Mouse (Mus musculus) testis, adult 2 months (tissue): ENCODE data around the gene Smg6. TPM values are rescaled to one million over a fixed set of nuclear protein-coding genes. Genes with fewer than 3 reads are reported as not detected.

ENCODE experiments used
- H3K27ac ChIP-seq: fragments of 200-500 bp; 2 replicates; pipeline ENCODE4 v1.5.1; 2012; ENCODE audit warnings: low read depth, low read length; ENCODE audit not compliant: control insufficient read depth, insufficient read depth
- H3K27me3 ChIP-seq: fragments of 200-500 bp; 2 replicates; pipeline ENCODE4 v1.6.1; 2012; ENCODE audit warnings: mild to moderate bottlenecking, low read length, moderate library complexity; ENCODE audit not compliant: control insufficient read depth, insufficient read depth
- H3K36me3 ChIP-seq: fragments of 200-500 bp; 2 replicates; pipeline ENCODE4 v1.6.1; 2012; ENCODE audit warnings: mild to moderate bottlenecking, low read length; ENCODE audit not compliant: control insufficient read depth, insufficient read depth
- H3K4me1 ChIP-seq: fragments of 200-500 bp; 2 replicates; pipeline ENCODE4 v1.6.1; 2012; ENCODE audit warnings: low read length; ENCODE audit not compliant: control insufficient read depth, insufficient read depth
- H3K4me3 ChIP-seq: fragments of 200-500 bp; 2 replicates; pipeline ENCODE4 v1.5.1; 2012; ENCODE audit warnings: low read depth, mild to moderate bottlenecking, low read length, moderate library complexity, mixed read lengths; ENCODE audit not compliant: control insufficient read depth
- CTCF ChIP-seq: fragments of 200-500 bp; IDR thresholded peaks from 2 replicates; pipeline ENCODE4 v1.5.1; 2012; ENCODE audit warnings: low read depth, mild to moderate bottlenecking, inconsistent platforms, low read length, moderate library complexity; ENCODE audit not compliant: control insufficient read depth, insufficient read depth, insufficient replicate concordance
- POLR2A ChIP-seq: fragments of 200-500 bp; IDR thresholded peaks from 2 replicates; pipeline ENCODE4 v1.6.1; 2012; ENCODE audit warnings: low read depth, mild to moderate bottlenecking, inconsistent platforms, low read length, moderate library complexity; ENCODE audit not compliant: control insufficient read depth
- polyA plus RNA-seq: library from polyadenylated mRNA; depleted of rRNA; stranded (reverse); fragments of >200 nt; gene quantifications from 2 replicates; pipeline ENCODE4 v1.2.3, GENCODE M21; 2012; rRNA removed

The Smg6 gene
- polyA plus RNA-seq, 1 experiment, result 76.8 TPM

- no peak for TF ChIP-seq POLR2A
- no peak for TF ChIP-seq CTCF
- no peaks in the 10 kb centered on the region for H3K36me3 ChIP-seq
- peaks cover 10% of the 10 kb centered on the region for H3K4me1 ChIP-seq
- no peaks in the 10 kb centered on the region for H3K27me3 ChIP-seq
- no peak overlapping the region for H3K27ac ChIP-seq
- H3K4me3 ChIP-seq, result no peak overlapping the region
Measured at GRCm38 (mm10) chr11:75212876-75213275, 287.3 kb downstream of the Smg6 start.

- Histone ChIP-seq H3K4me1 (peaks cover 10% of the 10 kb centered on the region), H3K27me3 (no peaks in the 10 kb centered on the region), H3K4me3 (no peak overlapping the region), H3K27ac (no peak overlapping the region), H3K36me3 (no peaks in the 10 kb centered on the region)
- TF ChIP-seq POLR2A, result no peak
- TF ChIP-seq CTCF, result no peak
Measured at GRCm38 (mm10) chr11:75213372-75214080, 287.9 kb downstream of the Smg6 start.

Other genes starting within 250 kb of the Smg6 start
- gene Pafah1b1, start 201.2 kb upstream of the Smg6 start, polyA plus RNA-seq, result 39.3 and 53.4 TPM in 2 replicates
- gene Mettl16, start 155.0 kb upstream of the Smg6 start, polyA plus RNA-seq, result 5.3 and 6.4 TPM in 2 replicates
- gene Mnt, start 94.9 kb upstream of the Smg6 start, polyA plus RNA-seq, result 42.6 and 44.0 TPM in 2 replicates
- gene Sgsm2, start 28.8 kb upstream of the Smg6 start, polyA plus RNA-seq, result 27.9 and 30.7 TPM in 2 replicates
- 14.7 and 15.1 TPM in 2 replicates for gene Tsr1, start 27.8 kb upstream of the Smg6 start, polyA plus RNA-seq
- 45.3 and 53.3 TPM in 2 replicates for gene Srr, start 125 bp downstream of the Smg6 start, polyA plus RNA-seq
- 1.3 and 1.7 TPM in 2 replicates for gene Hic1, start 243.7 kb downstream of the Smg6 start, polyA plus RNA-seq